Comparison of ENCODE assay signal across 9 mouse cellular contexts in genomic region chr11:79577741-79578140, GRCm38 (mm10). TPM values are rescaled to one million over a fixed set of nuclear protein-coding genes. Genes with fewer than 3 reads are reported as not detected.
DNase-seq lines count a peak whose midpoint lies in the region; ATAC-seq and TF ChIP-seq lines count a peak whose summit lies in the region.
"Had no signal": no experiment of that assay in that cellular context is flagged by ENCODE, and none has a peak within 500 bp of the region (broad histone marks: within the 10 kb centered on the region; RNA-seq: fewer than 3 reads in every experiment).

No protein-coding gene starts in this region.

- 53% methylated on average over 5 of the region's 5 CpGs for WGBS in kidney, embryonic 16.5 days
- 47% methylated on average over 5 of the region's 5 CpGs for WGBS in midbrain, embryonic 14.5 days

- no peak for ATAC-seq in kidney, embryonic 16.5 days (ENCODE audit: low FRiP score, low TSS enrichment)
- ATAC-seq in hematopoietic stem cell, adult 5-6 weeks (replicated peaks in 1 of 2; ENCODE audit: insufficient read depth in 1 of 2, low FRiP score in 2 of 2, low TSS enrichment in 1 of 2, low read depth in 1 of 2, poor library complexity in 2 of 2, severe bottlenecking in 2 of 2) = peak; percentile 75 to 88
- ATAC-seq in midbrain, embryonic 14.5 days (ENCODE audit: low FRiP score, low TSS enrichment) = no peak

- H3K4me3 ChIP-seq in kidney, embryonic 16.5 days (ENCODE audit: low read length) = no peak overlapping the region
- H3K4me3 ChIP-seq in bone marrow macrophage, adult 2 months (ENCODE audit: insufficient read depth, low read length) = no peak overlapping the region
- no peak overlapping the region for H3K4me3 ChIP-seq in midbrain, embryonic 14.5 days (replicated peaks; ENCODE audit: low read depth, low read length)
- H3K4me3 ChIP-seq: embryonic facial prominence, embryonic 13.5 days had no signal

- H3K4me2 ChIP-seq in kidney, embryonic 16.5 days (replicated peaks; ENCODE audit: low read depth, low read length) = no peak overlapping the region
- H3K4me2 ChIP-seq in midbrain, embryonic 14.5 days (ENCODE audit: low read length) = no peak overlapping the region
- H3K4me2 ChIP-seq: embryonic facial prominence, embryonic 13.5 days had no signal

- TF ChIP-seq POLR2A in bone marrow macrophage, adult 2 months (IDR thresholded peaks at IDR 0.05; ENCODE audit: borderline replicate concordance, low read depth, low read length) = no peak

- peak; percentile 81 for DNase-seq in kidney, adult 18-20 months
- peak; percentile 49 for DNase-seq in fibroblast of lung, adult 2 months (ENCODE audit: low read depth)
- DNase-seq in left cerebral cortex, adult 8-10 months (ENCODE audit: low spot score in 2 of 2) = peak; percentile 63 to 69
- peak; percentile 89 for DNase-seq in midbrain, embryonic 14.5 days
- DNase-seq in spleen, postnatal 14 days (ENCODE audit: low spot score in 2 of 2) = peak; percentile 56 to 77

- peaks cover 24% of the 10 kb centered on the region for H3K36me3 ChIP-seq in kidney, embryonic 16.5 days (ENCODE audit: insufficient read depth, low read length)
- H3K36me3 ChIP-seq in midbrain, embryonic 14.5 days (ENCODE audit: control insufficient read depth, insufficient read depth, low read length) = peaks cover 48% of the 10 kb centered on the region

- H3K27ac ChIP-seq in kidney, embryonic 16.5 days (ENCODE audit: low read length) = no peak overlapping the region
- no peak overlapping the region for H3K27ac ChIP-seq in bone marrow macrophage, adult 2 months (ENCODE audit: insufficient read depth, low read depth, low read length)
- H3K27ac ChIP-seq in midbrain, embryonic 14.5 days (replicated peaks; ENCODE audit: low read depth, low read length) = no peak overlapping the region; the same call in 1 of the 2 replicates
- H3K27ac ChIP-seq: embryonic facial prominence, embryonic 13.5 days had no signal

- H3K27me3 ChIP-seq in kidney, embryonic 16.5 days (ENCODE audit: insufficient read depth, low read length) = no peaks in the 10 kb centered on the region
- H3K27me3 ChIP-seq in midbrain, embryonic 14.5 days (ENCODE audit: control insufficient read depth, insufficient read depth, low read length) = no peaks in the 10 kb centered on the region
- H3K27me3 ChIP-seq: embryonic facial prominence, embryonic 13.5 days had no signal

- peaks cover 5% of the 10 kb centered on the region; the same call in 1 of the 2 replicates for H3K4me1 ChIP-seq in kidney, embryonic 16.5 days (ENCODE audit: insufficient read depth, low read length)
- peaks cover 4% of the 10 kb centered on the region for H3K4me1 ChIP-seq in bone marrow macrophage, adult 2 months (ENCODE audit: control insufficient read depth, insufficient read depth, low read length)
- H3K4me1 ChIP-seq in midbrain, embryonic 14.5 days (ENCODE audit: control insufficient read depth, insufficient read depth, low read length) = no peaks in the 10 kb centered on the region
- H3K4me1 ChIP-seq: embryonic facial prominence, embryonic 13.5 days had no signal

- H3K9me3 ChIP-seq in kidney, embryonic 16.5 days (ENCODE audit: low read length) = no peaks in the 10 kb centered on the region
- H3K9me3 ChIP-seq in midbrain, embryonic 14.5 days (ENCODE audit: control insufficient read depth, low read length) = no peaks in the 10 kb centered on the region
- H3K9me3 ChIP-seq: embryonic facial prominence, embryonic 13.5 days had no signal

- TF ChIP-seq CTCF in bone marrow macrophage, adult 2 months (IDR thresholded peaks at IDR 0.05; ENCODE audit: low read depth, low read length) = peak; percentile 7; the same call in 1 of the 2 replicates

- H3K9ac ChIP-seq in kidney, embryonic 16.5 days (replicated peaks; ENCODE audit: low read length) = no peak overlapping the region
- no peak overlapping the region for H3K9ac ChIP-seq in midbrain, embryonic 14.5 days (replicated peaks; ENCODE audit: low read length)
- H3K9ac ChIP-seq: embryonic facial prominence, embryonic 13.5 days had no signal

RNA-seq across cellular contexts. Expression of gene Rab11fip4, which starts 13.3 kb away (rescaled TPM):
- polyA plus RNA-seq in kidney, embryonic 16.5 days (2015; fragmentation: Nextera tagmentation; extraction: Ambion mirVana) = 11.0 and 11.4 TPM in 2 replicates
- polyA plus RNA-seq in bone marrow macrophage, adult 2 months (2012; ENCODE audit: insufficient read depth, insufficient read length, missing spikeins) = 0.11 and 0.32 TPM in 2 replicates
- total RNA-seq in hematopoietic stem cell, adult 5-6 weeks (2017) = 1.9 and 3.5 TPM in 2 replicates
- 100 to 1,000 TPM; 238 to 263 (median 241) TPM for total RNA-seq in left cerebral cortex, adult 8-10 months (2022)
- 22.0 and 24.4 TPM in 2 replicates for polyA plus RNA-seq in midbrain, embryonic 14.5 days (2014; fragmentation: Nextera tagmentation; extraction: Ambion mirVana)

RNA-seq across cellular contexts. Expression of gene Evi2a, which starts 47.3 kb away (rescaled TPM):
- 2.3 and 4.0 TPM in 2 replicates for polyA plus RNA-seq in kidney, embryonic 16.5 days (2015; fragmentation: Nextera tagmentation; extraction: Ambion mirVana)
- 423 and 440 TPM in 2 replicates for polyA plus RNA-seq in bone marrow macrophage, adult 2 months (2012; ENCODE audit: insufficient read depth, insufficient read length, missing spikeins)
- 39.2 and 43.1 TPM in 2 replicates for total RNA-seq in hematopoietic stem cell, adult 5-6 weeks (2017)
- 10 to 100 TPM; 33.2 to 36.9 (median 34.8) TPM for total RNA-seq in left cerebral cortex, adult 8-10 months (2022)
- polyA plus RNA-seq in midbrain, embryonic 14.5 days (2014; fragmentation: Nextera tagmentation; extraction: Ambion mirVana) = 2.9 and 4.8 TPM in 2 replicates

RNA-seq across cellular contexts. Expression of gene Evi2, which starts 47.4 kb away (rescaled TPM):
- polyA plus RNA-seq in kidney, embryonic 16.5 days (2015; fragmentation: Nextera tagmentation; extraction: Ambion mirVana) = 0.51 and 0.56 TPM in 2 replicates
- polyA plus RNA-seq in bone marrow macrophage, adult 2 months (2012; ENCODE audit: insufficient read depth, insufficient read length, missing spikeins) = 30.8 and 33.9 TPM in 2 replicates
- 5.4 and 7.8 TPM in 2 replicates for total RNA-seq in hematopoietic stem cell, adult 5-6 weeks (2017)
- under 1 TPM in 3 of 4 experiments, not detected in 1; 0.14 to 0.53 (median 0.20) TPM for total RNA-seq in left cerebral cortex, adult 8-10 months (2022)
- 1.1 TPM in 2 replicates for polyA plus RNA-seq in midbrain, embryonic 14.5 days (2014; fragmentation: Nextera tagmentation; extraction: Ambion mirVana)

RNA-seq across cellular contexts. Expression of gene Evi2b, which starts 54.2 kb away (rescaled TPM):
- 0.50 and 0.60 TPM in 2 replicates for polyA plus RNA-seq in kidney, embryonic 16.5 days (2015; fragmentation: Nextera tagmentation; extraction: Ambion mirVana)
- 333 and 359 TPM in 2 replicates for polyA plus RNA-seq in bone marrow macrophage, adult 2 months (2012; ENCODE audit: insufficient read depth, insufficient read length, missing spikeins)
- 70.0 and 101 TPM in 2 replicates for total RNA-seq in hematopoietic stem cell, adult 5-6 weeks (2017)
- 1 to 10 TPM in 1 of 4 experiments, under 1 TPM in 2, not detected in 1; 0.44 to 2.0 (median 0.66) TPM for total RNA-seq in left cerebral cortex, adult 8-10 months (2022)
- not detected in 2 replicates for polyA plus RNA-seq in midbrain, embryonic 14.5 days (2014; fragmentation: Nextera tagmentation; extraction: Ambion mirVana)

Comparison
In these comparisons a context has a peak if more than half of its experiments do, and no peak if none do; other contexts are left out.
1. ATAC-seq: peak in hematopoietic stem cell, adult 5-6 weeks (2 of 2); none in kidney, embryonic 16.5 days (single experiment) and midbrain, embryonic 14.5 days (single experiment).
2. RNA of gene Evi2a, which starts 47.3 kb away (polyA plus RNA-seq): 423 to 440 TPM in bone marrow macrophage, adult 2 months; 2.9 to 4.8 TPM in midbrain, embryonic 14.5 days and 2.3 to 4.0 TPM in kidney, embryonic 16.5 days; every median in the first group is over 10 times any median in the second.
3. RNA of gene Evi2, which starts 47.4 kb away (polyA plus RNA-seq): 30.8 to 33.9 TPM in bone marrow macrophage, adult 2 months; 1.1 TPM in midbrain, embryonic 14.5 days and 0.51 to 0.56 TPM in kidney, embryonic 16.5 days; every median in the first group is over 10 times any median in the second.
4. Peak in every context shown above with its lines, with median percentiles within 50 percentile points of each other: DNase-seq.